ENCODE assay signal across 22 mouse cellular contexts in genomic region chr6:34782493-34782892, GRCm38 (mm10). TPM values are rescaled to one million over a fixed set of nuclear protein-coding genes. Genes with fewer than 3 reads are reported as not detected.
A peak's percentile ranks its signal among the peaks of the same experiment; 100 is the strongest.
DNase-seq lines count a peak whose midpoint lies in the region; ATAC-seq lines count a peak whose summit lies in the region.
"Had no signal": no experiment of that assay in that cellular context is flagged by ENCODE, and none has a peak within 500 bp of the region (broad histone marks: within the 10 kb centered on the region; RNA-seq: fewer than 3 reads in every experiment).

No protein-coding gene starts in this region.

- no peaks in the 10 kb centered on the region; the same call in 1 of the 2 replicates for H3K4me1 ChIP-seq in midbrain, embryonic 11.5 days (ENCODE audit: control insufficient read depth, insufficient read depth, low read length)
- peaks cover 6% of the 10 kb centered on the region for H3K4me1 ChIP-seq in midbrain, embryonic 15.5 days
- no peaks in the 10 kb centered on the region for H3K4me1 ChIP-seq in kidney, embryonic 16.5 days (ENCODE audit: insufficient read depth, low read length)
- H3K4me1 ChIP-seq: embryonic facial prominence, embryonic 10.5 days; hindbrain, embryonic 12.5 days had no signal

- no peaks in the 10 kb centered on the region for H3K9me3 ChIP-seq in midbrain, embryonic 11.5 days (ENCODE audit: control insufficient read depth, low read length)
- H3K9me3 ChIP-seq in midbrain, embryonic 15.5 days = no peaks in the 10 kb centered on the region
- H3K9me3 ChIP-seq in kidney, embryonic 16.5 days (ENCODE audit: low read length) = no peaks in the 10 kb centered on the region
- H3K9me3 ChIP-seq: embryonic facial prominence, embryonic 10.5 days; heart, embryonic 13.5 days; hindbrain, embryonic 12.5 days had no signal

- no peak for ATAC-seq in midbrain, embryonic 11.5 days (ENCODE audit: low FRiP score)
- no peak for ATAC-seq in midbrain, embryonic 15.5 days (replicated peaks)
- peak; percentile 77 for ATAC-seq in granulocyte monocyte progenitor cell, adult 5-6 weeks (replicated peaks; ENCODE audit: poor library complexity, severe bottlenecking)
- no peak for ATAC-seq in kidney, embryonic 16.5 days (ENCODE audit: low FRiP score, low TSS enrichment)
- ATAC-seq: forebrain, embryonic 14.5 days; hindbrain, embryonic 16.5 days; inflammation-experienced regulatory T-cells, adult 6 months; intestine, postnatal 0 days had no signal

- no peak overlapping the region for H3K27ac ChIP-seq in midbrain, embryonic 11.5 days (ENCODE audit: low read depth, low read length)
- no peak overlapping the region for H3K27ac ChIP-seq in midbrain, embryonic 15.5 days
- no peak overlapping the region for H3K27ac ChIP-seq in kidney, embryonic 16.5 days (ENCODE audit: low read length)
- H3K27ac ChIP-seq: embryonic facial prominence, embryonic 10.5 days; heart, embryonic 13.5 days; hindbrain, embryonic 12.5 days had no signal

- no peak overlapping the region for H3K9ac ChIP-seq in midbrain, embryonic 11.5 days (ENCODE audit: low read length)
- no peak overlapping the region for H3K9ac ChIP-seq in midbrain, embryonic 15.5 days
- H3K9ac ChIP-seq in kidney, embryonic 16.5 days (replicated peaks; ENCODE audit: low read length) = no peak overlapping the region
- H3K9ac ChIP-seq: heart, embryonic 13.5 days; hindbrain, embryonic 12.5 days had no signal

- peak; percentile 37 for DNase-seq in midbrain, embryonic 11.5 days (ENCODE audit: low spot score, missing footprints)
- peak; percentile 61 for DNase-seq in NIH3T3 (ENCODE audit: low read depth)
- DNase-seq in layer of hippocampus, adult 9-10 months (ENCODE audit: low spot score) = no peak
- DNase-seq in heart, adult 18-20 months = no peak
- DNase-seq: adrenal gland, adult 8-10 months; adrenal gland, postnatal 36 days; cerebellum, adult 18-20 months; cerebellum, adult 9-11 months; cerebellum, postnatal 36 days; gastrocnemius, postnatal 14 days; heart, postnatal 36 days had no signal

- no peaks in the 10 kb centered on the region for H3K36me3 ChIP-seq in midbrain, embryonic 11.5 days (ENCODE audit: control insufficient read depth, insufficient read depth, low read length)
- no peaks in the 10 kb centered on the region for H3K36me3 ChIP-seq in midbrain, embryonic 15.5 days (replicated peaks)
- H3K36me3 ChIP-seq in kidney, embryonic 16.5 days (ENCODE audit: insufficient read depth, low read length) = no peaks in the 10 kb centered on the region
- H3K36me3 ChIP-seq: embryonic facial prominence, embryonic 10.5 days had no signal

- H3K27me3 ChIP-seq in midbrain, embryonic 11.5 days (ENCODE audit: control insufficient read depth, insufficient read depth, low read length) = no peaks in the 10 kb centered on the region; the same call in 1 of the 2 replicates
- no peaks in the 10 kb centered on the region for H3K27me3 ChIP-seq in midbrain, embryonic 15.5 days (replicated peaks)
- H3K27me3 ChIP-seq in kidney, embryonic 16.5 days (ENCODE audit: insufficient read depth, low read length) = no peaks in the 10 kb centered on the region
- H3K27me3 ChIP-seq: CH12.LX; heart, embryonic 13.5 days; hindbrain, embryonic 12.5 days had no signal

- H3K4me2 ChIP-seq in midbrain, embryonic 11.5 days = no peak overlapping the region
- no peak overlapping the region for H3K4me2 ChIP-seq in midbrain, embryonic 15.5 days
- no peak overlapping the region for H3K4me2 ChIP-seq in kidney, embryonic 16.5 days (replicated peaks; ENCODE audit: low read depth, low read length)
- H3K4me2 ChIP-seq: heart, embryonic 13.5 days; hindbrain, embryonic 12.5 days had no signal

- 87% methylated on average over 1 of the region's 1 CpGs for WGBS in midbrain, embryonic 11.5 days
- 91% methylated on average over 1 of the region's 1 CpGs for WGBS in midbrain, embryonic 15.5 days
- WGBS in kidney, embryonic 16.5 days = 89% methylated on average over 1 of the region's 1 CpGs

- no peak overlapping the region for H3K4me3 ChIP-seq in midbrain, embryonic 11.5 days (ENCODE audit: low read depth, low read length)
- no peak overlapping the region for H3K4me3 ChIP-seq in midbrain, embryonic 15.5 days
- no peak overlapping the region for H3K4me3 ChIP-seq in kidney, embryonic 16.5 days (ENCODE audit: low read length)
- H3K4me3 ChIP-seq: embryonic facial prominence, embryonic 10.5 days; heart, embryonic 13.5 days; hindbrain, embryonic 12.5 days had no signal

RNA-seq across cellular contexts. Expression of gene Agbl3, which starts 2.3 kb away (rescaled TPM):
- polyA plus RNA-seq in midbrain, embryonic 11.5 days (2014; fragmentation: Nextera tagmentation; extraction: Ambion mirVana) = 5.7 and 6.1 TPM in 2 replicates
- 10.5 and 11.9 TPM in 2 replicates for polyA plus RNA-seq in midbrain, embryonic 15.5 days (2015; fragmentation: Nextera tagmentation; extraction: Ambion mirVana)
- 3.3 and 3.7 TPM in 2 replicates for total RNA-seq in granulocyte monocyte progenitor cell, adult 5-6 weeks (2014; fragmentation: Nextera tagmentation)
- 4.9 and 5.2 TPM in 2 replicates for total RNA-seq in granulocyte monocyte progenitor cell, adult 5-6 weeks (2017)
- 4.7 TPM in 2 replicates for polyA plus RNA-seq in kidney, embryonic 16.5 days (2015; fragmentation: Nextera tagmentation; extraction: Ambion mirVana)
- 1 to 10 TPM; 4.2 to 4.9 TPM for total RNA-seq in heart, adult 18-20 months (2021)

Comparison
In these comparisons a context has a peak if more than half of its experiments do, and no peak if none do; other contexts are left out.
1. DNase-seq: peak in midbrain, embryonic 11.5 days (single experiment) and NIH3T3 (single experiment); none in layer of hippocampus, adult 9-10 months (single experiment) and heart, adult 18-20 months (0 of 2).